Mouse (Mus musculus): ENCODE measurements around the gene Kif26b. TPM values are rescaled to one million over a fixed set of nuclear protein-coding genes. Genes with fewer than 3 reads are reported as not detected.

Kif26b gene
- polyA plus RNA-seq, 1 experiment from 2014 or later = 7.6 TPM

DNA sequence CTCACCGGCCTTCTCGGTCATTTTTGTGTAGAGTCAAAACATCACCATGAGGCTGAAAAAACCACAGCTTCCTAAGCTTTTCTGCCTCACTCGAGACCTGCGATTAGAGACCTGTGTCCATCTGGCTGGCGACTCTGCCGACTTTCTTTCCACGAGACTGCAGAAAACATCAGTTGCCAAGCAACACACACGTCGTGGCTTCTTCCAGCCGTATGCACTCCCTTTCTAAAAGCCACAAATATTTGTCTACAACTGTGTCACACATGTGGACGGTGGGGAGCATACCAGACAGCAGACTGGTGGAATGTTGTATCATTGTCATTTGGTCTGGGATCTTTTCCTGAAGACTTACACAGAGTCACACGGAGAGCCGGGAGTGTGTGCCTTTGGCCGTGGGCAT lies 382.0 kb downstream of the Kif26b start:
- no peaks in the 10 kb centered on the region for H3K9me3 ChIP-seq (ENCODE audit: control insufficient read depth, low read depth, low read length)
- H3K9ac ChIP-seq (replicated peaks; ENCODE audit: low read depth, low read length) = no peak overlapping the region
- 0 out of 2 replicates have a peak, but pooled peaks cover 2% of the 10 kb centered on the region for H3K4me1 ChIP-seq (ENCODE audit: control insufficient read depth, insufficient read depth, low read length)
- H3K36me3 ChIP-seq (ENCODE audit: control insufficient read depth, insufficient read depth, low read length) = no peaks in the 10 kb centered on the region
- no peak overlapping the region for H3K27ac ChIP-seq (ENCODE audit: low read length)
- no peak overlapping the region for H3K4me3 ChIP-seq (ENCODE audit: low read depth, low read length)
- no peak overlapping the region for H3K4me2 ChIP-seq (replicated peaks; ENCODE audit: low read depth, low read length)
- no peak for ATAC-seq (ENCODE audit: insufficient number of reproducible peaks, insufficient read depth, low FRiP score, low read depth)
- WGBS = 60% methylated on average over 14 of the region's 14 CpGs
- H3K27me3 ChIP-seq (ENCODE audit: control insufficient read depth, insufficient read depth, low read length) = no peaks in the 10 kb centered on the region

DNA sequence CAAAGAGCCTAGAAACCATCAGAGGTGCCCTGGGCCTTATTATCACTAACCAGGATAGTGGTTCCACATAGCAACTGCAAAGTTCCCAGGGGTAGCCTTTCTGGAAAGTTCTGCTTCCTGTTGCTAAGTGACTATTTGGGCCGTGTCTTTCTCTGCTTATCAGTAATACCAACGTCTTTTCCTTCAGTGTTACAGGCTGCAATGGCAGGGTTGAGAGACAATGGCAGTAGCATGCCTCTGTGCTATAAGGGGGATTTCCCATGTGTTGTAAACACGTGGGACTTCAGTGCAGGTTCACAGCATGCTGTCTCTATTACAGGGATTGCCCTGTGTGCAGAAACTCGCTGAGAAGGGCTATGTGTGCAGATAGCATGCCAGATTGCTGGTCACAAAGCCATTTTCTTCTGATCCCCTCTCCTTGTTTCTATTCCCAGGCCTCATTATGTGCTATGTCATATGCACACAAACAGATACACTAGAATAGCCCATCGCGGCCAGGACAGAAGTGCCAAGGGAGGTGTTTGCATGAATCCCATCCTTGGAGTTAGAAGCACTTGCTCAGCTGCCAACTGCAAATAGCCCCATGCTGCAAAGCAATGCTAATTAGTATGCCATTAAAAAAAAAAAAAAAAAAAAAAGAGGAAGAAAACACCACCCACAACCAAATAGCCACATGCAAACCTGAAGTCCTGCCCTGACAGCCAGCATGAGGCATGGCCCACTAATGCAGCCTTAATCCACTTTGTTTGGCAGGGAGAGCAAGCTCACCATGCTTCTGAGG lies 384.2 kb downstream of the Kif26b start:
- 0 out of 2 replicates have a peak, but pooled peaks cover 2% of the 10 kb centered on the region for H3K4me1 ChIP-seq (ENCODE audit: control insufficient read depth, insufficient read depth, low read length)
- H3K27me3 ChIP-seq (ENCODE audit: control insufficient read depth, insufficient read depth, low read length) = no peaks in the 10 kb centered on the region
- H3K4me3 ChIP-seq (ENCODE audit: low read depth, low read length) = no peak overlapping the region
- ATAC-seq (ENCODE audit: insufficient number of reproducible peaks, insufficient read depth, low FRiP score, low read depth) = no peak
- H3K27ac ChIP-seq (ENCODE audit: low read length) = no peak overlapping the region
- no peaks in the 10 kb centered on the region for H3K36me3 ChIP-seq (ENCODE audit: control insufficient read depth, insufficient read depth, low read length)
- H3K9me3 ChIP-seq (ENCODE audit: control insufficient read depth, low read depth, low read length) = no peaks in the 10 kb centered on the region
- H3K9ac ChIP-seq (replicated peaks; ENCODE audit: low read depth, low read length) = no peak overlapping the region
- H3K4me2 ChIP-seq (replicated peaks; ENCODE audit: low read depth, low read length) = no peak overlapping the region
- 62% methylated on average over 6 of the region's 6 CpGs for WGBS

DNA sequence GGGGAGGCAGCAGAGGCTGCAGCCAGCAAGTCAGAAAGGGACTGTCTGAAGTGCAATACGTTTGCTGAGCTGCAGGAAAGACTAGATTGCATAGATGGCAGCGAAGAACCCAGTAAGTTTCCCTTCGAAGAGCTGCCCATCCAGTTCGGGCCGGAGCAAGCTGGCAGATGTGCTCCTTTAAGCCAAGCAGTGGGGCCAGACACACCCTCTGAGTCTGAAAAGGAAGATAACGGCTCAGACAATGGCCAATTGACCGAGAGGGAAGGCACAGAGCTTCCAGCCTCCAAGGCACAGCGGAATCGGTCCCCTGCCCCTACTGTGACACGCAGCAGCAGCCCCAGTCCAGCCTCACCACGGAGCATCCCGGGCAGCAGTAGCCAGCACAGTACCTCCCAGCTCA lies 386.1 kb downstream of the Kif26b start:
- H3K4me2 ChIP-seq (replicated peaks; ENCODE audit: low read depth, low read length) = no peak overlapping the region
- ATAC-seq (ENCODE audit: insufficient number of reproducible peaks, insufficient read depth, low FRiP score, low read depth) = no peak
- H3K9ac ChIP-seq (replicated peaks; ENCODE audit: low read depth, low read length) = no peak overlapping the region
- no peaks in the 10 kb centered on the region for H3K36me3 ChIP-seq (ENCODE audit: control insufficient read depth, insufficient read depth, low read length)
- H3K9me3 ChIP-seq (ENCODE audit: control insufficient read depth, low read depth, low read length) = no peaks in the 10 kb centered on the region
- H3K27ac ChIP-seq (ENCODE audit: low read length) = no peak overlapping the region
- H3K27me3 ChIP-seq (ENCODE audit: control insufficient read depth, insufficient read depth, low read length) = no peaks in the 10 kb centered on the region
- WGBS = 77% methylated on average over 12 of the region's 12 CpGs
- 0 out of 2 replicates have a peak, but pooled peaks cover 2% of the 10 kb centered on the region for H3K4me1 ChIP-seq (ENCODE audit: control insufficient read depth, insufficient read depth, low read length)
- H3K4me3 ChIP-seq (ENCODE audit: low read depth, low read length) = no peak overlapping the region

DNA sequence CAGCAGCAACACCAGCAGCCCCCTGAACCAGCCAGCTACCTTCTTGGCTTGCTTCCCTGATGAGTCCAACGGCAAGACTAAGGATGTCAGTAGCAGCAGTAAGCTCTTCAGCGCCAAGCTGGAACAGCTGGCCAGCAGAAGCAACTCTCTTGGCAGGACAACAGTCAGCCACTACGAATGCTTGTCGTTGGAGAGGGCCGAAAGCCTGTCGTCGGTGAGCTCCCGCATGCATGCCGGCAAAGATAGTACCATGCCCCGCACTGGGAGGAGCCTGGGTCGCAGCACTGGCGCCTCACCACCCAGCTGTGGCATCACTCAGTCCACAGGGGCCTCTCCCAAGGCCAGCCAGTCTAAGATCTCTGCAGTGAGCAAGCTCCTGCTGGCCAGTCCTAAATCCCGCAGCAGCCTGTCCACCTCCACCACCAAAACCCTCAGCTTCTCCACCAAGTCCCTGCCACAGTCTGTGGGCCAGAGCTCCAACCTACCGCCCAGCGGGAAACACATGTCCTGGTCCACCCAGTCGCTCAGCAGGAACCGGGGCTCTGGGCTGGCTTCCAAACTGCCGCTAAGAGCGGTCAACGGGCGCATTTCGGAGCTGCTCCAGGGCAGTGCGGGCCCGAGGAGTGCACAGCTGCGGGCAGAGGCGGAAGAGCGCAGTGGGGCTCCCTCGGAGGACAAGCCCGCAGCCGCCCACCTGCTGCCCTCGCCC lies 388.4 kb downstream of the Kif26b start:
- no peak overlapping the region for H3K27ac ChIP-seq (ENCODE audit: low read length)
- WGBS = 61% methylated on average over 31 of the region's 31 CpGs
- H3K4me2 ChIP-seq (replicated peaks; ENCODE audit: low read depth, low read length) = no peak overlapping the region
- no peaks in the 10 kb centered on the region for H3K9me3 ChIP-seq (ENCODE audit: control insufficient read depth, low read depth, low read length)
- H3K4me3 ChIP-seq (ENCODE audit: low read depth, low read length) = no peak overlapping the region
- no peaks in the 10 kb centered on the region for H3K36me3 ChIP-seq (ENCODE audit: control insufficient read depth, insufficient read depth, low read length)
- no peaks in the 10 kb centered on the region for H3K27me3 ChIP-seq (ENCODE audit: control insufficient read depth, insufficient read depth, low read length)
- H3K9ac ChIP-seq (replicated peaks; ENCODE audit: low read depth, low read length) = no peak overlapping the region
- no peak; the same call in 1 of the 2 replicates for ATAC-seq (ENCODE audit: insufficient number of reproducible peaks, insufficient read depth, low FRiP score, low read depth)
- no peaks in the 10 kb centered on the region for H3K4me1 ChIP-seq (ENCODE audit: control insufficient read depth, insufficient read depth, low read length)

DNA sequence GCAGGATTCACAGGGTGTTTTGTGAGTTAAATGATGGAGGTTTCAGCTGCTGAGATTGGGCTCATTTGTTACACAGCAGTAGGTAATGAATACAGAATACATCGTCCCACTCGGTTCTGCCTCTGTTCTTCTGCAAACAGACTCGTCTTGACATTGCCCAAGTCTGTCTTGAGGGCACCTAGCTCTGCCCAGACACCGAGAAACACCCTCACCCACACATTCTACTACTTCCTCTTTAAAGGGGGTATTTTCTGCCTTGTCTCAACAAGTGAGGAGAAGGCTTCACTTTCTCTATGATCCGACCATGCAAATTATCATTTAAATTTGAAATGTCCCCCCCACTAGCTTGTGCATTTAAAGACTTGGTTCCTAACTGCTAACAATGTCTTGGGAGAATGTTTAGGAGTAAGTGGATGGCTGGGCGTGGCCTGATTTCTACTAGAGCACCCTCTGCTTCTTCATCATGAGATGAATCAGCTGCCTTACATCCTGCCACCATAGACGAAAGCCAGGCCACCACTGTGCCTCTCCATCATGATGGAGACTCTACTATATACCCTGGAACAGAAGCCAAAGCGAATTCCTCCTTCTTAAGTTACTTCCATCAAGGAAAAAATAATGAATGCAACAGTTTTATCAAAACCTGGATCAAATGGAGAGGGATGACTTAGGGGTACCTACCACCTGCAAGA lies 395.7 kb downstream of the Kif26b start:
- Histone ChIP-seq H3K4me2 (replicated peaks; ENCODE audit: low read depth, low read length) (no peak overlapping the region), H3K27me3 (ENCODE audit: control insufficient read depth, insufficient read depth, low read length) (no peaks in the 10 kb centered on the region), H3K9me3 (ENCODE audit: control insufficient read depth, low read depth, low read length) (no peaks in the 10 kb centered on the region), H3K36me3 (ENCODE audit: control insufficient read depth, insufficient read depth, low read length) (no peaks in the 10 kb centered on the region), H3K9ac (replicated peaks; ENCODE audit: low read depth, low read length) (no peak overlapping the region), H3K4me3 (ENCODE audit: low read depth, low read length) (no peak overlapping the region), H3K27ac (ENCODE audit: low read length) (no peak overlapping the region; the same call in 1 of the 2 replicates), H3K4me1 (ENCODE audit: control insufficient read depth, insufficient read depth, low read length) (no peaks in the 10 kb centered on the region)
- ATAC-seq (ENCODE audit: insufficient number of reproducible peaks, insufficient read depth, low FRiP score, low read depth) = peak; percentile 53; the same call in 1 of the 2 replicates
- 60% methylated on average over 8 of the region's 8 CpGs for WGBS

DNA sequence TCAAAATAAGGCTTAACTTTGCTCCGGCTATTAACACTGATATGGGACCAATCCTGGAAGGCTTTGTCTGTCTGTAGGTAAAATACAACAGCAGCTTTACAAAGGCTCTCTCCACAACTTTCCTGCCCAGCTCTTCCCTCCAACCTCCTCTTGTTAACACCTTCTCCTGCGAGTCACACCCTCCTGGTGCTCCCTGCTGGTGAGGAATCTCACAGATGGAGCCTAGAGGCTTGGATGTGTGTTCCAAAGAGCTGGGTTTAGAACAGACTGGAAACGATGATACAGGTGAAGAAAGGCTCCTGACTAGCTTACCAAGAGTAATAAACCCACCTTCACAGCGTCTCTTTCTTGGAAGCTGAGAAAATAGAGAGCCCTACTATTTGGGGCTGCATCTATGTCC lies 400.6 kb downstream of the Kif26b start:
- Histone ChIP-seq H3K36me3 (ENCODE audit: control insufficient read depth, insufficient read depth, low read length) (peaks cover 8% of the 10 kb centered on the region; the same call in 1 of the 2 replicates), H3K4me3 (ENCODE audit: low read depth, low read length) (no peak overlapping the region), H3K9me3 (ENCODE audit: control insufficient read depth, low read depth, low read length) (no peaks in the 10 kb centered on the region), H3K27ac (ENCODE audit: low read length) (no peak overlapping the region), H3K4me1 (ENCODE audit: control insufficient read depth, insufficient read depth, low read length) (no peaks in the 10 kb centered on the region), H3K4me2 (replicated peaks; ENCODE audit: low read depth, low read length) (no peak overlapping the region), H3K9ac (replicated peaks; ENCODE audit: low read depth, low read length) (no peak overlapping the region), H3K27me3 (ENCODE audit: control insufficient read depth, insufficient read depth, low read length) (no peaks in the 10 kb centered on the region)
- 56% methylated on average over 4 of the region's 4 CpGs for WGBS
- ATAC-seq (ENCODE audit: insufficient number of reproducible peaks, insufficient read depth, low FRiP score, low read depth) = no peak

DNA sequence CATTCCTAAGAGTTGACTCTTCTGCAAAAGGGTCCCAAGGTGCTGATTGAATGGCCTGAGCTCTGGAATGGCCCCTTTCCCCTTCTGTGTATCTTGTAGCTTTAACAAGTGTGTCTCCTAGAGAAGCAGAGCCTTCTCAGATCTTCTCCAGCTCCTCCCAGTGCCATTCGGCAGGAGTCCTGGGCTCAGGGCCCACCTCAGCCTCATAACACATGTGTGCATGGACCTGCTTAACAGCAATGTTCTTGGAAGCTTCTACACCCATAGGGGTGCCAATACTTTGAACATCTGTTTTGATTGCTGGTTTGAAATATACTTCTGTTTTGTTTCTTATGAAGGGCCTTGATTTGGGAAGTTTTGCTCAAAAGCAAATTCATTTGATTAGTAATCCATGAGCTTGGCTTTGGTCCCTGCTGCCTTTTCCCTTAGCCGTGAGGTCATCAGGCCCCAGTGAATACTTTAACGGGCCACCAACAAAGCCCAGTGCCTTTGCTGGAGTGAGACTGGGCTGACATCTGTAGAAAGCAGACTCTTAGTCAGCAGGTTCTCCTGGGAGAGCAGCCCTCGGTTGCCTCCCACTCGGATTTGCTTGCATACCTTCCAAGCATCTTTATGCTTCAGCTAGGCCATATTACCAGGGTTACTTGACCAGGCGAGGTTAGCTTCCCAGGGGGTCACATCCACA lies 405.2 kb downstream of the Kif26b start:
- no peak overlapping the region for H3K4me2 ChIP-seq (replicated peaks; ENCODE audit: low read depth, low read length)
- no peaks in the 10 kb centered on the region for H3K4me1 ChIP-seq (ENCODE audit: control insufficient read depth, insufficient read depth, low read length)
- no peaks in the 10 kb centered on the region for H3K27me3 ChIP-seq (ENCODE audit: control insufficient read depth, insufficient read depth, low read length)
- 91% methylated on average over 6 of the region's 6 CpGs for WGBS
- no peaks in the 10 kb centered on the region for H3K9me3 ChIP-seq (ENCODE audit: control insufficient read depth, low read depth, low read length)
- H3K9ac ChIP-seq (replicated peaks; ENCODE audit: low read depth, low read length) = no peak overlapping the region
- no peak overlapping the region for H3K27ac ChIP-seq (ENCODE audit: low read length)
- H3K36me3 ChIP-seq (ENCODE audit: control insufficient read depth, insufficient read depth, low read length) = peaks cover 8% of the 10 kb centered on the region; the same call in 1 of the 2 replicates
- ATAC-seq (ENCODE audit: insufficient number of reproducible peaks, insufficient read depth, low FRiP score, low read depth) = no peak
- no peak overlapping the region for H3K4me3 ChIP-seq (ENCODE audit: low read depth, low read length)

DNA sequence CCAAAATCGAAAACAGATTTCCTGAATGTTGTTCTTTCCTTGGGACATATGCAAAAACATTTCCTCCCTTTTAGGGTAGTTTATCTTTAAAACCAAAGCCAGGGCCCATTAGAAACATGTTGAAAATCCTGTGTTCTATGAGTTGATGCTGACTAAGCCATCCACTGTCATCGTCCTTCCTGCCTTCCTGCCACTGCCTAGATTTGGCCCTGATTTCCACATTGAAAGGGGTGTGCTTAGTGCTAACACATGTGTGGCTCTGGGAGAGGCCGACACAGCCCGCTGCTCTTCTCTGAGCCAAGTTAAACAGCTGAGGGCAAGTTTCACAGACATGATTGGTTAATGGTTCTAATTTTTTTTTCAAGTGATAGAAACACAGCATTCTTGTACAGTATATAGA lies 407.5 kb downstream of the Kif26b start:
- H3K9me3 ChIP-seq (ENCODE audit: control insufficient read depth, low read depth, low read length) = no peaks in the 10 kb centered on the region
- peaks cover 8% of the 10 kb centered on the region; the same call in 1 of the 2 replicates for H3K36me3 ChIP-seq (ENCODE audit: control insufficient read depth, insufficient read depth, low read length)
- no peak for ATAC-seq (ENCODE audit: insufficient number of reproducible peaks, insufficient read depth, low FRiP score, low read depth)
- no peak overlapping the region for H3K9ac ChIP-seq (replicated peaks; ENCODE audit: low read depth, low read length)
- WGBS = 54% methylated on average over 4 of the region's 4 CpGs
- no peak overlapping the region for H3K4me2 ChIP-seq (replicated peaks; ENCODE audit: low read depth, low read length)
- no peak overlapping the region for H3K27ac ChIP-seq (ENCODE audit: low read length)
- no peak overlapping the region for H3K4me3 ChIP-seq (ENCODE audit: low read depth, low read length)
- H3K27me3 ChIP-seq (ENCODE audit: control insufficient read depth, insufficient read depth, low read length) = no peaks in the 10 kb centered on the region
- no peaks in the 10 kb centered on the region for H3K4me1 ChIP-seq (ENCODE audit: control insufficient read depth, insufficient read depth, low read length)

All from stomach, embryonic 14.5 days (tissue).